Mouse (Mus musculus): ENCODE measurements around the gene Cfb. TPM values are rescaled to one million over a fixed set of nuclear protein-coding genes. Genes with fewer than 3 reads are reported as not detected.

The Cfb gene
- polyA plus RNA-seq, 1 experiment, result 23.8 TPM

- Histone ChIP-seq H3K4me1 (ENCODE audit: control insufficient read depth, insufficient read depth, low read length) (no peaks in the 10 kb centered on the region), H3K4me3 (replicated peaks; ENCODE audit: extremely low read depth, low read depth, low read length) (no peak overlapping the region)
- TF ChIP-seq CTCF (IDR thresholded peaks at IDR 0.05; ENCODE audit: insufficient read depth, low read length), result no peak
- no peak for TF ChIP-seq POLR2A (IDR thresholded peaks at IDR 0.05; ENCODE audit: borderline replicate concordance, extremely low read depth, low read depth, low read length)
- no peak for DNase-seq
- 53% methylated on average over 13 of the region's 13 CpGs for WGBS
Observed at GRCm38 (mm10) chr17:34861704-34862415, 458 bp downstream of the Cfb start.

DNA sequence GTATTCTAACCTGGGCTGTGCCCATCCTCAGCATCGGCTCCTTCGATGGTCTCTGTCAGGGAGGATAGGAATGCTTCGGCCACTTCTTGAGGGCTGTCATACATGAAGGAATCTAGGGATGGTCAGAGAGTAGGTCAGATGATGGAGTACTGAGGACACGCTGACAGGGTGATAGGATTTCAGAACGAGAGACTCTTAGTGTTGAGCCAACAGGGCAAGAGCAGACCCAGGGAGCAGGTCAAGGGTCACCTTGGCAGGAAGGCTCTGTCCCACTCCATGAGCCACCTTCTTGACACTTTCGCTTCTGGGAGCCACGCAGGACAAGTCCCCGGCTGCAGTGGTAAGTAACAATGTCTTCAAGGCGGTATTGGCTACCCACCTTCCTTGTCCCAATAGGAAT, 1.8 kb downstream of the Cfb start:
- Histone ChIP-seq H3K4me1 (ENCODE audit: control insufficient read depth, insufficient read depth, low read length) (no peaks in the 10 kb centered on the region), H3K4me3 (replicated peaks; ENCODE audit: extremely low read depth, low read depth, low read length) (no peak overlapping the region)
- DNase-seq, result no peak
- WGBS, result 80% methylated on average over 9 of the region's 9 CpGs
- no peak for TF ChIP-seq POLR2A (IDR thresholded peaks at IDR 0.05; ENCODE audit: borderline replicate concordance, extremely low read depth, low read depth, low read length)
- no peak for TF ChIP-seq CTCF (IDR thresholded peaks at IDR 0.05; ENCODE audit: insufficient read depth, low read length)

GRCm38 (mm10) chr17:34858670-34859069, 3.6 kb downstream of the Cfb start:
- H3K4me1 ChIP-seq (ENCODE audit: control insufficient read depth, insufficient read depth, low read length), result no peaks in the 10 kb centered on the region
- no peak overlapping the region for H3K4me3 ChIP-seq (replicated peaks; ENCODE audit: extremely low read depth, low read depth, low read length)
- WGBS, result 68% methylated on average over 4 of the region's 4 CpGs
- TF ChIP-seq POLR2A (IDR thresholded peaks at IDR 0.05; ENCODE audit: borderline replicate concordance, extremely low read depth, low read depth, low read length), result no peak
- no peak for TF ChIP-seq CTCF (IDR thresholded peaks at IDR 0.05; ENCODE audit: insufficient read depth, low read length)
- DNase-seq, result no peak

DNA sequence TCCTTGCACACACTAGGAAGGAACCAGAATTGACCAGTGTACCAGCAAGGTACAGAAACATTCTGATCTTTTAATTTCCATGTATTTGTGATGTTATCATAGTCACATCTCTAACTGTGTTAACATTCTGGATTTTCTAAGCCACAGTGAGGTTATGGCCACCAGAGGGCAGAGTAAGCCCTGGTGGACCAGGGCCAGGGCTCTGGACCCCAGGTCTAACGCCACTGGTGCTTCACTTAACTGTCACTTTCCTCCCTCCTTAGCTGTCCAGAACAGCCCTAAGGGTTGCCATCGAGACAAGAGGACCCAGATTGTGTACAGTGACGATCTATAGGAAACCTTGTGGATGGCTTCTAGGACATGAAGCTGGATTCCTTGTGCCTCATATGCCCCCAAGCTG, 6.5 kb downstream of the Cfb start:
- no peak for TF ChIP-seq POLR2A (IDR thresholded peaks at IDR 0.05; ENCODE audit: borderline replicate concordance, extremely low read depth, low read depth, low read length)
- TF ChIP-seq CTCF (IDR thresholded peaks at IDR 0.05; ENCODE audit: insufficient read depth, low read length), result peak; percentile 81

DNA sequence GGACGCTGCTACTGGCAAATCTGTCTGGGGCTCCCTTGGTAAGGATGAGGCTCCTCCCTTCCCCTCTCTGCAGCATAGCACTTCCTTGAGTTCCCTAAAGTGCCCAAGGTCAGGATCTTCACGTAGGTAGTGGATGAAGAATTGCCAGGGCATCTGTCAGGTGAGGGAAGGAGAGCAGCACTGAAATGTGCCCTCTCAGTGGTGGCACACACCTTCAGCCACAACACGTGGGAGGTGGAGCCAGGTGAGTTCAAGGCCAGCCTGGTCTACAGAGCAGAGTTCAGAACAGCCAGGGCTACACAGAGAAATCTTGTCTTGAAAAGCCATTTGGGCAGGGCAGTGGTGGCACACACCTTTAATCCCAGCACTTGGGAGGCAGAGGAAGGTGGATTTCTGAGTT, 7.6 kb downstream of the Cfb start:
- TF ChIP-seq POLR2A (IDR thresholded peaks at IDR 0.05; ENCODE audit: borderline replicate concordance, extremely low read depth, low read depth, low read length) (no peak), CTCF (IDR thresholded peaks at IDR 0.05; ENCODE audit: insufficient read depth, low read length) (no peak)
- 63% methylated on average over 3 of the region's 3 CpGs for WGBS
- Histone ChIP-seq H3K4me3 (replicated peaks; ENCODE audit: extremely low read depth, low read depth, low read length) (no peak overlapping the region), H3K4me1 (ENCODE audit: control insufficient read depth, insufficient read depth, low read length) (no peaks in the 10 kb centered on the region)
- DNase-seq, result no peak

More for the DNA sequence above, 6.5 kb downstream of the Cfb start:
- no peak overlapping the region for H3K4me3 ChIP-seq (replicated peaks; ENCODE audit: extremely low read depth, low read depth, low read length)
- 37% methylated on average over 3 of the region's 3 CpGs for WGBS
- no peaks in the 10 kb centered on the region for H3K4me1 ChIP-seq (ENCODE audit: control insufficient read depth, insufficient read depth, low read length)
- DNase-seq, result peak; percentile 49

DNA sequence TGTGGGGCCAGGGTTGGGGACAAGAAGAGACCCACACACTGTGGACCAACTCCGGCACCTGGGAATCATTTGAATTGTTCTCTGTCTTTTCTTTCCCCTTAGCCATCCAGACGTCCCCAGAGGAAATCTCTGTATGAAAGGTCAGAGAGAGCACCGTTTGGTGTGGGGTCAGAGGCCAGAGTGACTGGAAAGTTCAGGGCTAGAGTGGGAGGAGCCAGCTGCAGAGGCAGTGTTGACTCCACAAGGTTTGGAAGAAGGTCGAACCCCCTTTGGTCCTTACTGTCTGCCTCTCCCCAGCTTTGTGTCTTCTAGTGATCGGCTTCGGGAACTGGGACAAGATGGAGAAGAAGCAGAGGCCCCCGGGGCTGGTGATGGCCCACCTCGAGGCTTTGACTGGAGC, 8.8 kb downstream of the Cfb start:
- no peak for TF ChIP-seq POLR2A (IDR thresholded peaks at IDR 0.05; ENCODE audit: borderline replicate concordance, extremely low read depth, low read depth, low read length)
- TF ChIP-seq CTCF (IDR thresholded peaks at IDR 0.05; ENCODE audit: insufficient read depth, low read length), result no peak
- 0 out of 2 replicates have a peak, but pooled peaks cover 3% of the 10 kb centered on the region for H3K4me1 ChIP-seq (ENCODE audit: control insufficient read depth, insufficient read depth, low read length)
- WGBS, result 78% methylated on average over 8 of the region's 8 CpGs
- no peak overlapping the region for H3K4me3 ChIP-seq (replicated peaks; ENCODE audit: extremely low read depth, low read depth, low read length)
- no peak for DNase-seq

- 1% methylated on average over 25 of the region's 25 CpGs for WGBS
- 0 out of 2 replicates have a peak, but pooled peaks cover 3% of the 10 kb centered on the region for H3K4me1 ChIP-seq (ENCODE audit: control insufficient read depth, insufficient read depth, low read length)
- no peak for TF ChIP-seq CTCF (IDR thresholded peaks at IDR 0.05; ENCODE audit: insufficient read depth, low read length)
- no peak for TF ChIP-seq POLR2A (IDR thresholded peaks at IDR 0.05; ENCODE audit: borderline replicate concordance, extremely low read depth, low read depth, low read length)
- DNase-seq, result no peak
- peak overlapping the region; percentile 72 for H3K4me3 ChIP-seq (replicated peaks; ENCODE audit: extremely low read depth, low read depth, low read length)
Observed at GRCm38 (mm10) chr17:34850517-34851125, 11.7 kb downstream of the Cfb start.

GRCm38 (mm10) chr17:34849722-34850516, 12.4 kb downstream of the Cfb start, which contains the start of the genes Skiv2l and Nelfe:
TSS of gene Skiv2l (minus strand) at chr17:34850210.
TSS of gene Nelfe (plus strand) at chr17:34850391.
- peak; percentile 98 for DNase-seq
- WGBS, result under 1% methylated on average over 65 of the region's 65 CpGs
- Histone ChIP-seq H3K4me1 (ENCODE audit: control insufficient read depth, insufficient read depth, low read length) (0 out of 2 replicates have a peak, but pooled peaks cover 3% of the 10 kb centered on the region), H3K4me3 (replicated peaks; ENCODE audit: extremely low read depth, low read depth, low read length) (peak within 1 kb of the TSS; percentile 78)
- TF ChIP-seq CTCF (IDR thresholded peaks at IDR 0.05; ENCODE audit: insufficient read depth, low read length), result no peak
- TF ChIP-seq POLR2A (IDR thresholded peaks at IDR 0.05; ENCODE audit: borderline replicate concordance, extremely low read depth, low read depth, low read length), result peak; percentile 15; the same call in 1 of the 2 replicates

DNA sequence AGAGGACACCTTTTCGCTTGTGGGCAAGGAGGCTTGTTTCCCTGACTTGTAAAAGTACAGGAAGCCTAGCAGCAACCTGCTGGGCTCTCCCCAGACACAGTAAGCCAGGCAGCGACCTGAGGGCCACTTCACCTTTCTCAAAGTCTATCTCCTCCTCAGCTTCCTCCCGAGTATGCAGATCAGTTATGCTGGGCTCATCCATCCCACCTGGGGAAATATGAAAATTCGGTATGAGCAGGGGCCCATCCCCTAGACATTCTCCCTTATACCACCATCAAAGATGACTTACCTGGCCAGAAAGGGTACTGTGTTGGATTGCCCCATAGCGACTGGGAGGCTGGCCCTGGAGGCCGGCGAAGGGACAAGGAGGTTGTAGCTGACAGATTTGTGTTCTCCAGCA, 14.7 kb downstream of the Cfb start:
- Histone ChIP-seq H3K4me3 (replicated peaks; ENCODE audit: extremely low read depth, low read depth, low read length) (no peak overlapping the region), H3K4me1 (ENCODE audit: control insufficient read depth, insufficient read depth, low read length) (0 out of 2 replicates have a peak, but pooled peaks cover 3% of the 10 kb centered on the region)
- no peak for TF ChIP-seq CTCF (IDR thresholded peaks at IDR 0.05; ENCODE audit: insufficient read depth, low read length)
- TF ChIP-seq POLR2A (IDR thresholded peaks at IDR 0.05; ENCODE audit: borderline replicate concordance, extremely low read depth, low read depth, low read length), result no peak
- WGBS, result 92% methylated on average over 7 of the region's 7 CpGs
- DNase-seq, result no peak

All from lung, adult 2 months (tissue).